Mouse (Mus musculus) embryonic facial prominence, embryonic 13.5 days (tissue): Measurements from ENCODE around the gene Cdiptos. TPM values are rescaled to one million over a fixed set of nuclear protein-coding genes. Genes with fewer than 3 reads are reported as not detected.

Source experiments
- ATAC-seq: fragments of 200-750 bp; cut with Nextera tagmentation; 2 replicates; pipeline ENCODE4 v1.8.0; 2017; ENCODE audit warnings: low read depth; ENCODE audit not compliant: insufficient number of reproducible peaks, insufficient read depth, low FRiP score, low TSS enrichment
- H3K27ac ChIP-seq: fragments of 300-500 bp; sonication (generic); 2 replicates; pipeline ENCODE4 v1.5.1; 2015; ENCODE audit warnings: moderate library complexity, mild to moderate bottlenecking, inconsistent platforms
- H3K27me3 ChIP-seq: fragments of 300-500 bp; sonication (generic); 2 replicates; pipeline ENCODE4 v1.6.1; 2015; ENCODE audit warnings: mild to moderate bottlenecking, inconsistent platforms
- H3K36me3 ChIP-seq: fragments of 300-500 bp; sonication (generic); 2 replicates; pipeline ENCODE4 v1.6.1; 2015; ENCODE audit warnings: mild to moderate bottlenecking, inconsistent platforms
- H3K4me1 ChIP-seq: fragments of 300-500 bp; sonication (generic); 2 replicates; pipeline ENCODE4 v1.6.1; 2015; ENCODE audit warnings: inconsistent platforms
- H3K4me2 ChIP-seq: fragments of 300-500 bp; sonication (generic); 2 replicates; pipeline ENCODE4 v1.6.1; 2015; ENCODE audit warnings: moderate library complexity, mild to moderate bottlenecking, inconsistent platforms
- H3K4me3 ChIP-seq: fragments of 300-500 bp; sonication (generic); 2 replicates; pipeline ENCODE4 v1.5.1; 2015; ENCODE audit warnings: mild to moderate bottlenecking, inconsistent platforms
- H3K9ac ChIP-seq: fragments of 300-500 bp; sonication (generic); 2 replicates; pipeline ENCODE4 v1.6.1; 2015; ENCODE audit warnings: mild to moderate bottlenecking, inconsistent platforms
- H3K9me3 ChIP-seq: fragments of 300-500 bp; sonication (generic); 2 replicates; pipeline ENCODE4 v1.6.1; 2016; ENCODE audit warnings: inconsistent platforms
- WGBS: fragments of 180-500 bp; shearing (Covaris S2); methylation state at CpG from one replicate; pipeline ENCODE4 v1.1.7; 2015; ENCODE audit warnings: mixed read lengths; 5-methylcytosine and 5-hydroxymethylcytosine counted together
- polyA plus RNA-seq: library from polyadenylated mRNA; unstranded; fragments of >200 nt; fragmentation: Nextera tagmentation; extraction: Ambion mirVana; gene quantifications from 2 replicates; pipeline ENCODE4 v1.2.1, GENCODE M21; 2015

The Cdiptos gene
- polyA plus RNA-seq: 1.3 and 1.7 TPM in 2 replicates

- no peaks in the 10 kb centered on the region for H3K9me3 ChIP-seq
- peak within 1 kb of the TSS; percentile 85 for H3K4me3 ChIP-seq
- peak within 1 kb of the TSS; percentile 89 for H3K4me2 ChIP-seq
- peaks cover 10% of the 10 kb centered on the region for H3K4me1 ChIP-seq
- H3K27ac ChIP-seq: peak within 1 kb of the TSS; percentile 97
- H3K9ac ChIP-seq: peak within 1 kb of the TSS; percentile 96
- H3K27me3 ChIP-seq: no peaks in the 10 kb centered on the region
- peak; percentile 89 for ATAC-seq
- under 1% methylated on average over 55 of the region's 55 CpGs for WGBS
- peaks cover 31% of the 10 kb centered on the region for H3K36me3 ChIP-seq
These were observed at the start of gene Cdiptos for GRCm38 (mm10) chr7:126975950-126976866. Gene Cdiptos (minus strand): TSS chr7:126976098.

GRCm38 (mm10) chr7:127024755-127025555 lies 49.1 kb upstream of the Cdiptos start:
- peak overlapping the region; percentile 99 for H3K9ac ChIP-seq
- no peaks in the 10 kb centered on the region for H3K27me3 ChIP-seq
- peak overlapping the region; percentile 99 for H3K27ac ChIP-seq
- 0 out of 2 replicates have a peak, but pooled peaks have one; percentile 1 for ATAC-seq
- WGBS: under 1% methylated on average over 30 of the region's 30 CpGs
- no peaks in the 10 kb centered on the region for H3K9me3 ChIP-seq
- H3K4me1 ChIP-seq: peaks cover 57% of the 10 kb centered on the region
- H3K36me3 ChIP-seq: peaks cover 40% of the 10 kb centered on the region
- H3K4me3 ChIP-seq: peak overlapping the region; percentile 72
- H3K4me2 ChIP-seq: peak overlapping the region; percentile 97

GRCm38 (mm10) chr7:127023896-127024690 lies 48.2 kb upstream of the Cdiptos start:
- H3K36me3 ChIP-seq: peaks cover 36% of the 10 kb centered on the region
- peak overlapping the region; percentile 97 for H3K4me2 ChIP-seq
- peak overlapping the region; percentile 99 for H3K27ac ChIP-seq
- H3K27me3 ChIP-seq: no peaks in the 10 kb centered on the region
- H3K4me3 ChIP-seq: peak overlapping the region; percentile 72
- no peak for ATAC-seq
- peak overlapping the region; percentile 99 for H3K9ac ChIP-seq
- no peaks in the 10 kb centered on the region for H3K9me3 ChIP-seq
- 23% methylated on average over 19 of the region's 19 CpGs for WGBS
- peaks cover 65% of the 10 kb centered on the region for H3K4me1 ChIP-seq

- H3K27ac ChIP-seq: no peak overlapping the region; the same call in 1 of the 2 replicates
- WGBS: 75% methylated on average over 12 of the region's 13 CpGs
- ATAC-seq: no peak
- peak overlapping the region; percentile 72 for H3K4me3 ChIP-seq
- H3K9ac ChIP-seq: peak overlapping the region; percentile 99
- H3K4me1 ChIP-seq: peaks cover 73% of the 10 kb centered on the region
- no peaks in the 10 kb centered on the region for H3K9me3 ChIP-seq
- peak overlapping the region; percentile 97 for H3K4me2 ChIP-seq
- H3K36me3 ChIP-seq: peaks cover 31% of the 10 kb centered on the region
- H3K27me3 ChIP-seq: no peaks in the 10 kb centered on the region
These were observed 47.4 kb upstream of the Cdiptos start for GRCm38 (mm10) chr7:127023272-127023691.

- H3K36me3 ChIP-seq: peaks cover 31% of the 10 kb centered on the region
- ATAC-seq: no peak
- peak overlapping the region; percentile 72 for H3K4me3 ChIP-seq
- H3K9me3 ChIP-seq: no peaks in the 10 kb centered on the region
- H3K9ac ChIP-seq: peak overlapping the region; percentile 99
- H3K27ac ChIP-seq: peak overlapping the region; percentile 96
- H3K27me3 ChIP-seq: no peaks in the 10 kb centered on the region
- peak overlapping the region; percentile 97 for H3K4me2 ChIP-seq
- H3K4me1 ChIP-seq: peaks cover 73% of the 10 kb centered on the region
- 81% methylated on average over 7 of the region's 7 CpGs for WGBS
These were observed 46.8 kb upstream of the Cdiptos start for GRCm38 (mm10) chr7:127022528-127023271.

GRCm38 (mm10) chr7:127021563-127022527 lies 45.9 kb upstream of the Cdiptos start:
- H3K4me2 ChIP-seq: peak overlapping the region; percentile 92
- 41% methylated on average over 5 of the region's 5 CpGs for WGBS
- H3K27ac ChIP-seq: peak overlapping the region; percentile 96
- peaks cover 31% of the 10 kb centered on the region for H3K36me3 ChIP-seq
- peaks cover 73% of the 10 kb centered on the region for H3K4me1 ChIP-seq
- no peaks in the 10 kb centered on the region for H3K9me3 ChIP-seq
- H3K4me3 ChIP-seq: peak overlapping the region; percentile 72
- H3K9ac ChIP-seq: peak overlapping the region; percentile 99
- ATAC-seq: no peak
- no peaks in the 10 kb centered on the region for H3K27me3 ChIP-seq

- 2% methylated on average over 36 of the region's 37 CpGs for WGBS
These were observed 45.1 kb upstream of the Cdiptos start, which contains the start of the genes Gm42742 and Prrt2 for GRCm38 (mm10) chr7:127020901-127021562. Gene Gm42742 (minus strand): TSS chr7:127021097. Gene Prrt2 (minus strand): TSS chr7:127021211.

GRCm38 (mm10) chr7:127020491-127020890 lies 44.6 kb upstream of the Cdiptos start:
- peak overlapping the region; percentile 92 for H3K4me2 ChIP-seq
- H3K4me3 ChIP-seq: peak overlapping the region; percentile 72
- H3K36me3 ChIP-seq: peaks cover 37% of the 10 kb centered on the region
- peak overlapping the region; percentile 96 for H3K27ac ChIP-seq
- peaks cover 81% of the 10 kb centered on the region for H3K4me1 ChIP-seq
- H3K9me3 ChIP-seq: no peaks in the 10 kb centered on the region
- ATAC-seq: no peak
- H3K27me3 ChIP-seq: no peaks in the 10 kb centered on the region
- peak overlapping the region; percentile 83 for H3K9ac ChIP-seq
- 23% methylated on average over 5 of the region's 5 CpGs for WGBS

More at GRCm38 (mm10) chr7:127020901-127021562, 45.1 kb upstream of the Cdiptos start, which contains the start of the genes Gm42742 and Prrt2:
- ATAC-seq: peak; percentile 23; the same call in 1 of the 2 replicates
- peaks cover 31% of the 10 kb centered on the region for H3K36me3 ChIP-seq
- H3K4me2 ChIP-seq: peak within 1 kb of the TSS; percentile 92
- H3K4me1 ChIP-seq: peaks cover 76% of the 10 kb centered on the region
- H3K27me3 ChIP-seq: no peaks in the 10 kb centered on the region
- H3K27ac ChIP-seq: peak within 1 kb of the TSS; percentile 96
- H3K9me3 ChIP-seq: no peaks in the 10 kb centered on the region
- peak within 1 kb of the TSS; percentile 72 for H3K4me3 ChIP-seq
- H3K9ac ChIP-seq: peak within 1 kb of the TSS; percentile 83

GRCm38 (mm10) chr7:127020031-127020430 lies 44.1 kb upstream of the Cdiptos start:
- Histone ChIP-seq H3K27ac (peak overlapping the region; percentile 96), H3K9me3 (no peaks in the 10 kb centered on the region), H3K36me3 (peaks cover 41% of the 10 kb centered on the region), H3K4me2 (peak overlapping the region; percentile 92), H3K4me3 (peak overlapping the region; percentile 72), H3K9ac (peak overlapping the region; percentile 83), H3K27me3 (no peaks in the 10 kb centered on the region), H3K4me1 (peaks cover 85% of the 10 kb centered on the region)
- no peak for ATAC-seq
- WGBS: 47% methylated on average over 3 of the region's 3 CpGs
